Mouse (Mus musculus): ENCODE results near the gene Sipa1.

The Sipa1 gene

GRCm38 (mm10) chr19:5603664-5604063 lies 59.8 kb downstream of the Sipa1 start:
- no peak for DNase-seq (ENCODE audit: low spot score)

GRCm38 (mm10) chr19:5601752-5602541 lies 61.6 kb downstream of the Sipa1 start, which contains the start of gene Rnaseh2c:
Gene Rnaseh2c (plus strand): TSS chr19:5601873.
- peak; percentile 43 for DNase-seq (ENCODE audit: low spot score)

All from ovary, postnatal 10 days (tissue).